Mouse (Mus musculus) c-Kit-positive CD71-positive TER-119-positive erythroid progenitor cells, embryonic 14.5 days (primary cell): Measurements from ENCODE around the gene Timm10.

Source experiments
- DNase-seq: peaks from one replicate; pipeline ENCODE4 v3.0.0-alpha.2; 2013; ENCODE audit warnings: low spot score

Timm10 gene

GRCm38 (mm10) chr2:84859991-84860780 is 33.4 kb downstream of the Timm10 start:
- DNase-seq, result no peak

- no peak for DNase-seq
Observed at GRCm38 (mm10) chr2:84861430-84861829, 34.6 kb downstream of the Timm10 start.

GRCm38 (mm10) chr2:84862231-84862630 is 35.4 kb downstream of the Timm10 start:
- no peak for DNase-seq

- DNase-seq, result peak; percentile 49
Observed at GRCm38 (mm10) chr2:84865616-84866571, 39.1 kb downstream of the Timm10 start.

GRCm38 (mm10) chr2:84868521-84868943 is 41.7 kb downstream of the Timm10 start:
- peak; percentile 84 for DNase-seq

GRCm38 (mm10) chr2:84868977-84869376 is 42.2 kb downstream of the Timm10 start:
- DNase-seq, result no peak

GRCm38 (mm10) chr2:84870623-84871160 is 43.9 kb downstream of the Timm10 start:
- peak; percentile 66 for DNase-seq

- no peak for DNase-seq
Observed at GRCm38 (mm10) chr2:84872105-84872716, 45.4 kb downstream of the Timm10 start.

GRCm38 (mm10) chr2:84875842-84876241 is 49.0 kb downstream of the Timm10 start:
- no peak for DNase-seq
